Mouse (Mus musculus) brown adipose tissue, adult 24 weeks (tissue): ENCODE measurements around the gene Zc3h12a. TPM values are rescaled to one million over a fixed set of nuclear protein-coding genes. Genes with fewer than 3 reads are reported as not detected.

ENCODE experiments used
- H3K27ac ChIP-seq: fragments of 200-500 bp; replicated peaks from 2 replicates; pipeline ENCODE4 v1.5.1; 2012; ENCODE audit warnings: low read depth, mild to moderate bottlenecking, low read length
- H3K4me1 ChIP-seq: fragments of 200-500 bp; 2 replicates; pipeline ENCODE4 v1.6.1; 2012; ENCODE audit warnings: low read length, mixed read lengths; ENCODE audit not compliant: control insufficient read depth, insufficient read depth, insufficient read length
- H3K4me3 ChIP-seq: fragments of 200-500 bp; 2 replicates; pipeline ENCODE4 v1.5.1; 2012; ENCODE audit warnings: low read depth, mild to moderate bottlenecking, low read length, moderate library complexity; ENCODE audit not compliant: insufficient read depth
- polyA plus RNA-seq: library from polyadenylated mRNA; stranded (reverse); fragments of >200 nt; gene quantifications from 2 replicates; pipeline ENCODE4 v1.2.4, GENCODE M21; 2012; ENCODE audit not compliant: missing spikeins, insufficient read depth, insufficient read length

The Zc3h12a gene
- 3.1 and 5.4 TPM in 2 replicates for polyA plus RNA-seq

GRCm38 (mm10) chr4:125127305-125128084, at the start of gene Zc3h12a:
Gene Zc3h12a, minus strand, starts transcription at chr4:125127840.
- Histone ChIP-seq H3K4me3 (peak within 1 kb of the TSS; percentile 89), H3K27ac (peak within 1 kb of the TSS; percentile 96), H3K4me1 (peaks cover 39% of the 10 kb centered on the region)

GRCm38 (mm10) chr4:125176639-125177165, 49.1 kb upstream of the Zc3h12a start:
- 0 out of 2 replicates have a peak, but pooled peaks cover 3% of the 10 kb centered on the region for H3K4me1 ChIP-seq
- no peak overlapping the region for H3K27ac ChIP-seq
- H3K4me3 ChIP-seq = no peak overlapping the region

- H3K27ac ChIP-seq = no peak overlapping the region
- no peak overlapping the region for H3K4me3 ChIP-seq
- H3K4me1 ChIP-seq = 0 out of 2 replicates have a peak, but pooled peaks cover 3% of the 10 kb centered on the region
Measured at GRCm38 (mm10) chr4:125176190-125176589, 48.5 kb upstream of the Zc3h12a start.

GRCm38 (mm10) chr4:125175591-125175990, 48.0 kb upstream of the Zc3h12a start:
- Histone ChIP-seq H3K4me3 (no peak overlapping the region), H3K27ac (no peak overlapping the region), H3K4me1 (0 out of 2 replicates have a peak, but pooled peaks cover 3% of the 10 kb centered on the region)

GRCm38 (mm10) chr4:125174516-125175185, 47.0 kb upstream of the Zc3h12a start:
- Histone ChIP-seq H3K4me3 (no peak overlapping the region), H3K27ac (no peak overlapping the region), H3K4me1 (0 out of 2 replicates have a peak, but pooled peaks cover 3% of the 10 kb centered on the region)

GRCm38 (mm10) chr4:125173150-125173549, 45.5 kb upstream of the Zc3h12a start:
- Histone ChIP-seq H3K4me1 (0 out of 2 replicates have a peak, but pooled peaks cover 3% of the 10 kb centered on the region), H3K4me3 (no peak overlapping the region), H3K27ac (no peak overlapping the region)

- H3K4me1 ChIP-seq = 0 out of 2 replicates have a peak, but pooled peaks cover 3% of the 10 kb centered on the region
- no peak overlapping the region for H3K27ac ChIP-seq
- H3K4me3 ChIP-seq = no peak overlapping the region
Measured at GRCm38 (mm10) chr4:125172736-125173135, 45.1 kb upstream of the Zc3h12a start.

GRCm38 (mm10) chr4:125167723-125168122, 40.1 kb upstream of the Zc3h12a start:
- Histone ChIP-seq H3K4me1 (no peaks in the 10 kb centered on the region), H3K4me3 (no peak overlapping the region), H3K27ac (no peak overlapping the region)

GRCm38 (mm10) chr4:125164861-125165260, 37.2 kb upstream of the Zc3h12a start:
- Histone ChIP-seq H3K4me3 (no peak overlapping the region), H3K4me1 (no peaks in the 10 kb centered on the region), H3K27ac (no peak overlapping the region)

- no peak overlapping the region for H3K27ac ChIP-seq
- no peak overlapping the region for H3K4me3 ChIP-seq
Measured at GRCm38 (mm10) chr4:125162701-125163100, 35.1 kb upstream of the Zc3h12a start.

GRCm38 (mm10) chr4:125161392-125161791, 33.8 kb upstream of the Zc3h12a start:
- no peak overlapping the region for H3K4me3 ChIP-seq
- H3K27ac ChIP-seq = no peak overlapping the region
- H3K4me1 ChIP-seq = no peaks in the 10 kb centered on the region

More at GRCm38 (mm10) chr4:125162701-125163100, 35.1 kb upstream of the Zc3h12a start:
- H3K4me1 ChIP-seq = no peaks in the 10 kb centered on the region

- Histone ChIP-seq H3K4me1 (no peaks in the 10 kb centered on the region), H3K4me3 (no peak overlapping the region)
Measured at GRCm38 (mm10) chr4:125160951-125161331, 33.3 kb upstream of the Zc3h12a start.

GRCm38 (mm10) chr4:125160320-125160950, 32.8 kb upstream of the Zc3h12a start:
- H3K27ac ChIP-seq = no peak overlapping the region
- H3K4me3 ChIP-seq = no peak overlapping the region

More at GRCm38 (mm10) chr4:125160951-125161331, 33.3 kb upstream of the Zc3h12a start:
- no peak overlapping the region for H3K27ac ChIP-seq

GRCm38 (mm10) chr4:125158581-125159317, 31.1 kb upstream of the Zc3h12a start:
- no peaks in the 10 kb centered on the region for H3K4me1 ChIP-seq
- no peak overlapping the region for H3K27ac ChIP-seq
- H3K4me3 ChIP-seq = no peak overlapping the region

More at GRCm38 (mm10) chr4:125160320-125160950, 32.8 kb upstream of the Zc3h12a start:
- H3K4me1 ChIP-seq = no peaks in the 10 kb centered on the region
